In genomic region chr12:9042316-9042715, GRCm38 (mm10) we compare ENCODE assay signal across 23 mouse cellular contexts. TPM values are rescaled to one million over a fixed set of nuclear protein-coding genes. Genes with fewer than 3 reads are reported as not detected.
DNase-seq lines count a peak whose midpoint lies in the region; ATAC-seq and TF ChIP-seq lines count a peak whose summit lies in the region.
"Had no signal": no experiment of that assay in that cellular context is flagged by ENCODE, and none has a peak within 500 bp of the region (broad histone marks: within the 10 kb centered on the region; RNA-seq: fewer than 3 reads in every experiment).

No protein-coding gene starts in this region.

- no peaks in the 10 kb centered on the region for H3K27me3 ChIP-seq in forebrain, embryonic 11.5 days (ENCODE audit: control insufficient read depth, insufficient read depth, low read length)
- H3K27me3 ChIP-seq in forebrain, postnatal 0 days (ENCODE audit: insufficient read depth, low read length), result no peaks in the 10 kb centered on the region
- H3K27me3 ChIP-seq: CH12.LX; embryonic facial prominence, embryonic 12.5 days; forebrain, embryonic 12.5 days; Patski had no signal

- ATAC-seq in forebrain, embryonic 11.5 days (replicated peaks; ENCODE audit: low FRiP score), result no peak
- ATAC-seq in forebrain, postnatal 0 days, result no peak
- ATAC-seq: activated CD4-positive, CD25-positive, alpha-beta regulatory T cell, adult 4 months; CD4-positive, CD25-positive, alpha-beta regulatory T cell, adult 4 months; Patski had no signal

- H3K4me1 ChIP-seq in forebrain, embryonic 11.5 days (replicated peaks; ENCODE audit: control insufficient read depth, insufficient read depth, low read length), result no peaks in the 10 kb centered on the region; the same call in 1 of the 2 replicates
- H3K4me1 ChIP-seq in forebrain, postnatal 0 days (ENCODE audit: insufficient read depth), result no peaks in the 10 kb centered on the region
- H3K4me1 ChIP-seq: embryonic facial prominence, embryonic 12.5 days had no signal

- no peak overlapping the region for H3K9ac ChIP-seq in forebrain, embryonic 11.5 days (ENCODE audit: low read length)
- H3K9ac ChIP-seq in forebrain, postnatal 0 days, result no peak overlapping the region
- H3K9ac ChIP-seq: embryonic facial prominence, embryonic 12.5 days; forebrain, embryonic 12.5 days had no signal

- no peak overlapping the region for H3K27ac ChIP-seq in forebrain, embryonic 11.5 days (ENCODE audit: low read depth, low read length)
- no peak overlapping the region for H3K27ac ChIP-seq in forebrain, postnatal 0 days (ENCODE audit: low read depth, low read length)
- H3K27ac ChIP-seq: embryonic facial prominence, embryonic 10.5 days; embryonic facial prominence, embryonic 12.5 days; forebrain, embryonic 12.5 days had no signal

- peak; percentile 39 for DNase-seq in forebrain, embryonic 11.5 days (ENCODE audit: low spot score)
- no peak for DNase-seq in forebrain, postnatal 0 days
- peak; percentile 85 for DNase-seq in heart, adult 11 months
- DNase-seq in heart, adult 8-10 months (ENCODE audit: low spot score), result no peak
- peak; percentile 8 for DNase-seq in urinary bladder, adult 2 months (ENCODE audit: low spot score)
- DNase-seq in urinary bladder, postnatal 36 days (ENCODE audit: low spot score in 2 of 2), result no peak
- DNase-seq: adrenal gland, adult 8-10 months; adrenal gland, postnatal 14 days; adrenal gland, postnatal 36 days; B cell, adult 2 months; cerebellum, adult 11-12 months; cerebellum, adult 2 months; cerebellum, adult 9-10 months; cerebellum, postnatal 10 days; cerebellum, postnatal 25 days had no signal

- H3K9me3 ChIP-seq in forebrain, embryonic 11.5 days (ENCODE audit: control insufficient read depth, low read length), result no peaks in the 10 kb centered on the region
- H3K9me3 ChIP-seq in forebrain, postnatal 0 days (ENCODE audit: low read length), result no peaks in the 10 kb centered on the region
- H3K9me3 ChIP-seq: embryonic facial prominence, embryonic 10.5 days; embryonic facial prominence, embryonic 12.5 days; forebrain, embryonic 12.5 days; G1E had no signal

- no peak overlapping the region for H3K4me2 ChIP-seq in forebrain, embryonic 11.5 days (ENCODE audit: low read depth, low read length, severe bottlenecking)
- H3K4me2 ChIP-seq in forebrain, postnatal 0 days (ENCODE audit: low read depth), result no peak overlapping the region
- H3K4me2 ChIP-seq: embryonic facial prominence, embryonic 12.5 days; forebrain, embryonic 12.5 days had no signal

- H3K36me3 ChIP-seq in forebrain, embryonic 11.5 days (ENCODE audit: control insufficient read depth, insufficient read depth, low read length), result no peaks in the 10 kb centered on the region
- no peaks in the 10 kb centered on the region for H3K36me3 ChIP-seq in forebrain, postnatal 0 days (ENCODE audit: insufficient read depth)
- H3K36me3 ChIP-seq: embryonic facial prominence, embryonic 12.5 days; forebrain, embryonic 12.5 days; G1E had no signal

- no peak for TF ChIP-seq CTCF in forebrain, postnatal 0 days (IDR thresholded peaks at IDR 0.05; ENCODE audit: low read depth)

- H3K4me3 ChIP-seq in forebrain, embryonic 11.5 days (ENCODE audit: low read depth, low read length), result no peak overlapping the region
- H3K4me3 ChIP-seq in forebrain, postnatal 0 days (ENCODE audit: low read depth, low read length), result no peak overlapping the region
- H3K4me3 ChIP-seq: embryonic facial prominence, embryonic 10.5 days; embryonic facial prominence, embryonic 12.5 days; forebrain, embryonic 12.5 days had no signal

- WGBS in forebrain, embryonic 11.5 days, result 83% methylated on average over 5 of the region's 5 CpGs
- WGBS in forebrain, postnatal 0 days, result 53% methylated on average over 5 of the region's 5 CpGs

RNA-seq across cellular contexts. Expression of gene Ttc32, which starts 12.5 kb away (rescaled TPM):
- 20.5 and 21.1 TPM in 2 replicates for polyA plus RNA-seq in forebrain, embryonic 11.5 days (2014; fragmentation: Nextera tagmentation; extraction: Ambion mirVana)
- total RNA-seq in forebrain, postnatal 0 days (2014; rRNA removed), result 3.2 and 7.6 TPM in 2 replicates
- polyA plus RNA-seq in forebrain, postnatal 0 days (2015; fragmentation: Nextera tagmentation; extraction: Ambion mirVana), result 5.1 and 6.9 TPM in 2 replicates
- 10 to 100 TPM; 28.7 to 30.4 (median 28.8) TPM for total RNA-seq in heart, adult 8-10 months (2022)
- 8.0 and 9.2 TPM in 2 replicates for polyA plus RNA-seq in urinary bladder, adult 2 months (2012; rRNA removed)
- polyA plus RNA-seq: G1E had no signal

Comparison
In these comparisons a context has a peak if more than half of its experiments do, and no peak if none do; other contexts are left out.
1. DNase-seq: peak in forebrain, embryonic 11.5 days (single experiment), heart, adult 11 months (single experiment) and urinary bladder, adult 2 months (single experiment); none in forebrain, postnatal 0 days (single experiment), heart, adult 8-10 months (single experiment) and urinary bladder, postnatal 36 days (0 of 2).